Mouse (Mus musculus): ENCODE results near the gene 1700013H16Rik. TPM values are rescaled to one million over a fixed set of nuclear protein-coding genes. Genes with fewer than 3 reads are reported as not detected.
"Not testable (repeated sequence)": the region's sequence is repeated elsewhere in the genome, so short reads cannot be mapped to it uniquely, and the experiment has no call there.

The 1700013H16Rik gene
- not detected for total RNA-seq (2022)

GRCm38 (mm10) chrX:53757736-53758135 lies at the start of gene 1700013H16Rik:
1700013H16Rik (minus strand) TSS chrX:53757831.
- no peak for DNase-seq (ENCODE audit: low spot score in 2 of 2)

- DNase-seq (ENCODE audit: low spot score in 2 of 2): no peak
Observed at GRCm38 (mm10) chrX:53799074-53799473, 41.4 kb upstream of the 1700013H16Rik start.

GRCm38 (mm10) chrX:53797519-53797918 lies 39.9 kb upstream of the 1700013H16Rik start, which contains the start of gene Xlr:
Xlr (minus strand) TSS chrX:53797706.
- DNase-seq (ENCODE audit: low spot score in 2 of 2): not testable (repeated sequence)

- no peak for DNase-seq (ENCODE audit: low spot score in 2 of 2)
Observed at GRCm38 (mm10) chrX:53776276-53776675, 18.6 kb upstream of the 1700013H16Rik start, which contains the start of gene Zfp36l3. Zfp36l3 (minus strand) TSS chrX:53776394.

- no peak for DNase-seq (ENCODE audit: low spot score in 2 of 2)
Observed at GRCm38 (mm10) chrX:53752851-53753250, 4.8 kb downstream of the 1700013H16Rik start.

GRCm38 (mm10) chrX:53728967-53729366 lies 28.7 kb downstream of the 1700013H16Rik start:
- no peak for DNase-seq (ENCODE audit: low spot score in 2 of 2)

- DNase-seq (ENCODE audit: low spot score in 2 of 2): no peak
Observed at GRCm38 (mm10) chrX:53724596-53724995, 33.0 kb downstream of the 1700013H16Rik start, which contains the start of gene 4930502E18Rik. 4930502E18Rik (plus strand) TSS chrX:53724826.

GRCm38 (mm10) chrX:53716323-53717182 lies 41.1 kb downstream of the 1700013H16Rik start:
- DNase-seq (ENCODE audit: low spot score in 2 of 2): peak; percentile 30 to 42

- DNase-seq (ENCODE audit: low spot score in 2 of 2): no peak
Observed at GRCm38 (mm10) chrX:53715942-53716322, 41.7 kb downstream of the 1700013H16Rik start.

- DNase-seq (ENCODE audit: low spot score in 2 of 2): no peak
Observed at GRCm38 (mm10) chrX:53702673-53703072, 55.0 kb downstream of the 1700013H16Rik start.

GRCm38 (mm10) chrX:53699225-53699624 lies 58.4 kb downstream of the 1700013H16Rik start:
- DNase-seq (ENCODE audit: low spot score in 2 of 2): no peak

GRCm38 (mm10) chrX:53694008-53694777 lies 63.4 kb downstream of the 1700013H16Rik start:
- DNase-seq (ENCODE audit: low spot score in 2 of 2): no peak

GRCm38 (mm10) chrX:53693141-53693540 lies 64.5 kb downstream of the 1700013H16Rik start:
- DNase-seq (ENCODE audit: low spot score in 2 of 2): no peak

Other genes starting within 250 kb of the 1700013H16Rik start
- 100 to 1,000 TPM; 232 to 317 (median 268) TPM for gene Rtl8c, start 149.8 kb downstream of the 1700013H16Rik start, total RNA-seq (2022)
- not detected for gene Gm14597, start 148.9 kb downstream of the 1700013H16Rik start, total RNA-seq (2022)
- gene Rtl8a, start 114.1 kb downstream of the 1700013H16Rik start, total RNA-seq (2022): 100 to 1,000 TPM; 283 to 387 (median 311) TPM
- gene Rtl8b, start 87.4 kb downstream of the 1700013H16Rik start, total RNA-seq (2022): 100 to 1,000 TPM; 216 to 264 (median 237) TPM
- gene 4930502E18Rik, start 33.0 kb downstream of the 1700013H16Rik start, total RNA-seq (2022): under 1 TPM in 3 of 4 experiments, not detected in 1; 0.35 to 0.68 (median 0.46) TPM
- under 1 TPM in 1 of 4 experiments, not detected in 3; 0.16 TPM for gene Zfp36l3, start 18.6 kb upstream of the 1700013H16Rik start, total RNA-seq (2022)
- 1 to 10 TPM; 1.2 to 3.3 (median 1.9) TPM for gene Xlr, start 39.9 kb upstream of the 1700013H16Rik start, total RNA-seq (2022)

Measured in left cerebral cortex, adult 8-10 months (tissue).